ENCODE assay signal across 17 mouse cellular contexts in genomic region chr7:99974208-99974970, GRCm38 (mm10). TPM values are rescaled to one million over a fixed set of nuclear protein-coding genes. Genes with fewer than 3 reads are reported as not detected.
DNase-seq lines count a peak whose midpoint lies in the region; ATAC-seq and TF ChIP-seq lines count a peak whose summit lies in the region.
"Had no signal": no experiment of that assay in that cellular context is flagged by ENCODE, and none has a peak within 500 bp of the region (broad histone marks: within the 10 kb centered on the region; RNA-seq: fewer than 3 reads in every experiment).

No protein-coding gene starts in this region.

- DNase-seq in heart, postnatal 0 days (ENCODE audit: low spot score): no peak
- DNase-seq in heart, postnatal 14 days: no peak
- DNase-seq in liver, embryonic 11.5 days (ENCODE audit: low spot score): peak; percentile 20
- DNase-seq in liver: no peak
- DNase-seq in Muller cell, postnatal 12 days (ENCODE audit: inconsistent ontology term): peak; percentile 46
- DNase-seq in spleen, postnatal 36 days (ENCODE audit: low spot score in 2 of 2): no peak
- DNase-seq in cerebellum, adult 8-10 months: no peak
- DNase-seq: cerebellum, adult 11 months; right cerebral cortex, postnatal 25 days; thymus, adult 18-20 months had no signal

- 0 out of 2 replicates have a peak overlapping the region, but pooled peaks have one; percentile 16 for H3K27ac ChIP-seq in heart, postnatal 0 days (ENCODE audit: low read depth)
- H3K27ac ChIP-seq in liver, embryonic 11.5 days (ENCODE audit: low read depth, low read length): no peak overlapping the region
- peak overlapping the region; percentile 61 for H3K27ac ChIP-seq in liver, embryonic 16.5 days (ENCODE audit: low read length)
- H3K27ac ChIP-seq: forebrain, embryonic 15.5 days; hindbrain, embryonic 15.5 days; layer of hippocampus, adult 2 months; liver, embryonic 14.5 days had no signal

- 67% methylated on average over 10 of the region's 10 CpGs for WGBS in heart, postnatal 0 days
- WGBS in liver, embryonic 11.5 days: 82% methylated on average over 10 of the region's 10 CpGs
- 64% methylated on average over 10 of the region's 10 CpGs for WGBS in liver, embryonic 16.5 days (ENCODE audit: insufficient replicate concordance)

- TF ChIP-seq CTCF in heart, postnatal 0 days (IDR thresholded peaks at IDR 0.05; ENCODE audit: low read depth): no peak

- intact Hi-C loops in heart, postnatal 14 days (cut with DNase I): no loop called here

- TF ChIP-seq EP300 in heart, postnatal 0 days (IDR thresholded peaks at IDR 0.05; ENCODE audit: low read depth): no peak

- H3K9ac ChIP-seq in heart, postnatal 0 days (replicated peaks; ENCODE audit: low read depth, low read length): no peak overlapping the region
- H3K9ac ChIP-seq in liver, embryonic 11.5 days (ENCODE audit: low read depth, low read length): no peak overlapping the region
- H3K9ac ChIP-seq in liver, embryonic 16.5 days (ENCODE audit: low read depth, low read length): no peak overlapping the region
- H3K9ac ChIP-seq: forebrain, embryonic 15.5 days; hindbrain, embryonic 15.5 days; liver, embryonic 14.5 days had no signal

- H3K4me2 ChIP-seq in heart, postnatal 0 days (ENCODE audit: low read depth, low read length): no peak overlapping the region
- no peak overlapping the region for H3K4me2 ChIP-seq in liver, embryonic 11.5 days
- no peak overlapping the region for H3K4me2 ChIP-seq in liver, embryonic 16.5 days (ENCODE audit: low read depth, low read length)
- H3K4me2 ChIP-seq: forebrain, embryonic 15.5 days; hindbrain, embryonic 15.5 days had no signal

- H3K27me3 ChIP-seq in heart, postnatal 0 days (ENCODE audit: control insufficient read depth, insufficient read depth, low read length): no peaks in the 10 kb centered on the region
- no peaks in the 10 kb centered on the region for H3K27me3 ChIP-seq in liver, embryonic 11.5 days (replicated peaks; ENCODE audit: control insufficient read depth, insufficient read depth, low read length)
- H3K27me3 ChIP-seq in liver, embryonic 16.5 days (ENCODE audit: control insufficient read depth, insufficient read depth, low read depth, low read length): no peaks in the 10 kb centered on the region
- H3K27me3 ChIP-seq: forebrain, embryonic 15.5 days; hindbrain, embryonic 15.5 days had no signal

- peaks cover 8% of the 10 kb centered on the region for H3K4me1 ChIP-seq in heart, postnatal 0 days (ENCODE audit: control insufficient read depth, insufficient read depth)
- peaks cover 18% of the 10 kb centered on the region for H3K4me1 ChIP-seq in liver, embryonic 11.5 days (replicated peaks; ENCODE audit: control insufficient read depth, insufficient read depth, low read length)
- peaks cover 18% of the 10 kb centered on the region for H3K4me1 ChIP-seq in liver, embryonic 16.5 days (ENCODE audit: control insufficient read depth, low read depth, low read length)

- no peak for ATAC-seq in heart, postnatal 0 days (ENCODE audit: insufficient read depth, low read depth)
- ATAC-seq in liver, embryonic 11.5 days (replicated peaks; ENCODE audit: low FRiP score): no peak
- no peak for ATAC-seq in liver, embryonic 16.5 days (ENCODE audit: low read depth)
- ATAC-seq: forebrain, embryonic 15.5 days had no signal

- no peak overlapping the region for H3K4me3 ChIP-seq in heart, postnatal 0 days (ENCODE audit: low read depth, low read length)
- no peak overlapping the region for H3K4me3 ChIP-seq in liver, embryonic 11.5 days (ENCODE audit: low read depth, low read length)
- H3K4me3 ChIP-seq in liver, embryonic 16.5 days (ENCODE audit: low read depth, low read length): no peak overlapping the region
- H3K4me3 ChIP-seq: forebrain, embryonic 15.5 days; hindbrain, embryonic 15.5 days; layer of hippocampus, adult 2 months; myocyte had no signal

- no peaks in the 10 kb centered on the region for H3K9me3 ChIP-seq in heart, postnatal 0 days (replicated peaks; ENCODE audit: control insufficient read depth, low read length)
- H3K9me3 ChIP-seq in liver, embryonic 11.5 days (ENCODE audit: control insufficient read depth, low read length): no peaks in the 10 kb centered on the region
- no peaks in the 10 kb centered on the region for H3K9me3 ChIP-seq in liver, embryonic 16.5 days (replicated peaks; ENCODE audit: control insufficient read depth, low read length)
- H3K9me3 ChIP-seq: forebrain, embryonic 15.5 days; hindbrain, embryonic 15.5 days had no signal

- H3K36me3 ChIP-seq in heart, postnatal 0 days (replicated peaks; ENCODE audit: control insufficient read depth, insufficient read depth, low read length): no peaks in the 10 kb centered on the region
- no peaks in the 10 kb centered on the region for H3K36me3 ChIP-seq in liver, embryonic 11.5 days (ENCODE audit: control insufficient read depth, insufficient read depth, low read length)
- no peaks in the 10 kb centered on the region for H3K36me3 ChIP-seq in liver, embryonic 16.5 days (ENCODE audit: control insufficient read depth, insufficient read depth)
- H3K36me3 ChIP-seq: forebrain, embryonic 15.5 days; hindbrain, embryonic 15.5 days had no signal

RNA-seq across cellular contexts. Expression of gene Rnf169, which starts 5.9 kb away (rescaled TPM):
- 11.0 and 11.5 TPM in 2 replicates for total RNA-seq in heart, postnatal 0 days (2014; rRNA removed; ENCODE audit: low replicate concordance)
- 2.1 and 2.3 TPM in 2 replicates for polyA plus RNA-seq in heart, postnatal 0 days (2015; fragmentation: Nextera tagmentation; extraction: Ambion mirVana)
- total RNA-seq in heart, postnatal 14 days (2021): 10 to 100 TPM; 14.7 TPM
- 3.7 and 4.3 TPM in 2 replicates for polyA plus RNA-seq in liver, embryonic 11.5 days (2014; fragmentation: Nextera tagmentation; extraction: Ambion mirVana)
- 1.4 and 1.5 TPM in 2 replicates for polyA plus RNA-seq in liver, embryonic 16.5 days (2015; fragmentation: Nextera tagmentation; extraction: Ambion mirVana)

RNA-seq across cellular contexts. Expression of gene Chrdl2, which starts 31.6 kb away (rescaled TPM):
- total RNA-seq in heart, postnatal 0 days (2014; rRNA removed; ENCODE audit: low replicate concordance): not detected in 2 replicates
- polyA plus RNA-seq in heart, postnatal 0 days (2015; fragmentation: Nextera tagmentation; extraction: Ambion mirVana): 0.12 and 0.15 TPM in 2 replicates
- not detected for total RNA-seq in heart, postnatal 14 days (2021)
- 0.19 and 0.39 TPM in 2 replicates for polyA plus RNA-seq in liver, embryonic 11.5 days (2014; fragmentation: Nextera tagmentation; extraction: Ambion mirVana)
- polyA plus RNA-seq in liver, embryonic 16.5 days (2015; fragmentation: Nextera tagmentation; extraction: Ambion mirVana): not detected in 2 replicates
- total RNA-seq: MEL had no signal
- polyA plus RNA-seq: forebrain, embryonic 15.5 days; myocyte had no signal

Comparison
In these comparisons a context has a peak if more than half of its experiments do, and no peak if none do; other contexts are left out.
1. DNase-seq: peak in liver, embryonic 11.5 days (single experiment) and Muller cell, postnatal 12 days (single experiment); none in heart, postnatal 0 days (single experiment), heart, postnatal 14 days (0 of 2), liver (single experiment), spleen, postnatal 36 days (0 of 2) and cerebellum, adult 8-10 months (single experiment).